Mouse (Mus musculus): ENCODE data around the gene Timm44.

The Timm44 gene

DNA sequence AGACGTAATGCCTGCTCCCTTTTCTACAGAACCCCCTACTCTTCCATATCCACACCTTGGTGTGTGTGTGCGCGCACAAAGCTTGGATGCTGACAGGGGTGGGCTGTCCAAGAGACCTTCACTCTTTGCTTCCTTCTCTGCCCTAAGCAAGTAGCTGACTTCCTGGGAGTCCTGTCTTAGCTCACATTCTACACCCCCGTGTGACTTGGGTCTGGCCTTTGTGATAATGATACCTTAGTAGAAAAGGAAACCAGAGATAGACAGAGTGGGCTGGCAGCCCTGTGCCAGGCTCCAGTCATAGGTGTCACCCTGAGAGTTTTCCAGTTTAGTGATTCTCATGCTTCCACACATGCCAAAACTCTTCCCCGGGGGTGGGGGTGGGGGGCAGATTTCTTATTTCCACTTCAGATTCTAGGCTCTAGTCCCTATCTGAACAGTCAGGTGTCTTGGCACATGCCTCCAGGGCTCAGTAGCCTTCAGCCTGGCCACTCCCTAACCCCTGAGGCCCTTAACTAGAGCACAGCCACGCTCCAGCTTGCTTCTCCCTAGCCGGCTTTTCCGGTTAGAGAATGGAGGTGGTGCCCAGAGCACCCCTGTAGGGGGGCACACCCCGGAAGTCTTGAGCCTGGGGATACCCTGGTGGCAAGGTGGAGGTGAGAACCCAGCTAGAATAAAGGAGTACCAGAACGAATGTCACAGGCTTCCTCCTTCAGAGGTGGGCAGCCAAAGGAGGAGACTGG, 44.9 kb downstream of the Timm44 start:
- no peaks in the 10 kb centered on the region for H3K27me3 ChIP-seq (ENCODE audit: control insufficient read depth, insufficient read depth, low read length, poor library complexity, severe bottlenecking)
- DNase-seq (ENCODE audit: low read depth, low spot score) = no peak
- H3K36me3 ChIP-seq (ENCODE audit: control insufficient read depth, insufficient read depth, low read length, poor library complexity, severe bottlenecking) = no peaks in the 10 kb centered on the region

DNA sequence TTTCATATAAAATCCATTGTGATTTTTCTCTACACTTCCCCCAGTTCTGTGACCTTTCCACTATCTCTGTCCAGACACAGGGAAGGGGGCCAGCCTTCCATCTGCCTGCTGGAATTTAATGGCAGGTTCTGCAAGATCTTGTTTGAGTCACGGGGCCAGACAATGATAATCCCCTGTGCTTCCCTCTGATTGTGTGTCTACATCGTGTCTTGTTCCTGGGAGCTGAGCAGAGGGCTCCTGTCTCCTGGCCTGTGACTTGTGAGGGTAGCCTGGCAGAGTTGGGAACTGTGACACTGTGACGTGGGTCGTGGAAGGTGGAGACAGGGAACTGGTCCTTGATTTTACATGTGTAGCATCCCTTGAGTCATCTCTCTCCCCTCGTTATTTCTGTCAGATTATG, 45.9 kb downstream of the Timm44 start:
- no peak for DNase-seq (ENCODE audit: low read depth, low spot score)
- no peaks in the 10 kb centered on the region for H3K27me3 ChIP-seq (ENCODE audit: control insufficient read depth, insufficient read depth, low read length, poor library complexity, severe bottlenecking)
- no peaks in the 10 kb centered on the region for H3K36me3 ChIP-seq (ENCODE audit: control insufficient read depth, insufficient read depth, low read length, poor library complexity, severe bottlenecking)

DNA sequence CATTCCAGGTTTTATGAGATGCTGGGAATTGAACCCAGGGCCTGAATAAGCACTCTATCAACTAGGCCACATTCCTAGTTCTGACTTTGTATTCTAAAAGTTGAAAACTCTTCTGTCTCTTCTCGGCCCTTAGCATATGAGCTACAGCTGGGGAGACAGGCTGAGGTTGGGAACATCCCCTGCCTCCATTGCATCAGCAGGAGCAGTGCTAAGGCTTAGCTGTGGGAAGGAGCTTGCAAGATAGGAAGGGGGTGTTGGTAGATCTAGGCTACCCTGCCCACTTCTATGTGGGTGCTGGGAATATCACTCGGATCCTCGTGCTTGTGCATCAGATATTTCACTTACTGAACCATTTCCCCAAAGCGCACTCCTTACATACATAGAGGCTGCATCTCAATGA, 47.8 kb downstream of the Timm44 start:
- Histone ChIP-seq H3K27me3 (ENCODE audit: control insufficient read depth, insufficient read depth, low read length, poor library complexity, severe bottlenecking) (no peaks in the 10 kb centered on the region), H3K36me3 (ENCODE audit: control insufficient read depth, insufficient read depth, low read length, poor library complexity, severe bottlenecking) (no peaks in the 10 kb centered on the region)
- no peak for DNase-seq (ENCODE audit: low read depth, low spot score)

DNA sequence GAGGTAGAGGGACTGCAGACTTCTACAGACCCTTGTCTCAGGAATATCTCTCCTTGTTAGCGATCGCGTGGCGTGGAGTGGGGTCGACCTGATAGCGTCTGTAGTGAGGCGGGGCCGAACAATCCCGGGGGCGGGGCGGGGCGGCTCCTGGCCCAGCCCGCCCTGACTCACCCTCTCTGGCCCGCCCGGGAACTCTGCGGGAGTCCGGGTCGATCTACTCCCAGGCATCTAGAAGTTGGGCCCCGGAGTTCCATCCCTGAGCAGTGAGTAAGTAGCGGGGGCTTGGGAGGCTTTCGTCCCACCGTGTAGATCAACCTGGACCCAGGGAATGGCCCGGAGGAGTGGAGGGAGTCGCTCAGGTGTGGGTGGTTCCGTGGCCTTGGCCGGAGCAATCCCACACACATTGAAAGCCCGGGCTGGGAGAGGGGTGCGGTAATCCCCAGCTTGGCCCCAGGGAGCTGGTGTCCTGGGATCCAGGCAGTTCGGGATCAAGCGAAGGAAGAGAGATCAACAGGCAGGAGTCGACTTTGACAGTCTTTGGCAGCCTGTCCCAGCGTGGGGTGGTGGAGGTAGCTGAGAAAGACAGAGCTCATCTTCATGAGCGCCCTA, 48.9 kb downstream of the Timm44 start, which contains the start of gene Lrrc8e:
Gene Lrrc8e (plus strand): TSS at position 89 of the 609 bp plus-strand sequence.
- DNase-seq (ENCODE audit: low read depth, low spot score) = no peak
- no peaks in the 10 kb centered on the region for H3K27me3 ChIP-seq (ENCODE audit: control insufficient read depth, insufficient read depth, low read length, poor library complexity, severe bottlenecking)
- no peaks in the 10 kb centered on the region for H3K36me3 ChIP-seq (ENCODE audit: control insufficient read depth, insufficient read depth, low read length, poor library complexity, severe bottlenecking)

DNA sequence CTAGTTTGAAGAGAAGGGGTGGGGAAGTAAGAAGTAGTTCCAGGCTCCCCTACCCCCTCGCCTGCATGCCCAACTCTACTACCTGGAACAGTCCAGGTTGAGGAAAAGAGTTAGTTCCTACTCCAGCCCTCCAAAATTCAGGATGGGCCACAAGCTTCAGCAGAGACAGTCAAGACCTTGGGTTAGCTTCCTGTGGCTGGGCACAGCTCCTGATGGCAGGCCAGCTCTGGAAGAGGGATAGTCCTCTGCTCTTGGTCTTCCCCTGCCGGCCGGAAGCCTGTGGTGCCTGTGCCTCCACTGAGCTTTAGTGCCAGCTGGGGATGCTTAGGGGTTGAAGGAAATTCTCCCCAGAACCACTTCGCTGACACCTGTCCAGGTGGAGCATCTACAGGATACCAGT, 49.4 kb downstream of the Timm44 start:
- Histone ChIP-seq H3K27me3 (ENCODE audit: control insufficient read depth, insufficient read depth, low read length, poor library complexity, severe bottlenecking) (no peaks in the 10 kb centered on the region), H3K36me3 (ENCODE audit: control insufficient read depth, insufficient read depth, low read length, poor library complexity, severe bottlenecking) (no peaks in the 10 kb centered on the region)
- no peak for DNase-seq (ENCODE audit: low read depth, low spot score)

DNA sequence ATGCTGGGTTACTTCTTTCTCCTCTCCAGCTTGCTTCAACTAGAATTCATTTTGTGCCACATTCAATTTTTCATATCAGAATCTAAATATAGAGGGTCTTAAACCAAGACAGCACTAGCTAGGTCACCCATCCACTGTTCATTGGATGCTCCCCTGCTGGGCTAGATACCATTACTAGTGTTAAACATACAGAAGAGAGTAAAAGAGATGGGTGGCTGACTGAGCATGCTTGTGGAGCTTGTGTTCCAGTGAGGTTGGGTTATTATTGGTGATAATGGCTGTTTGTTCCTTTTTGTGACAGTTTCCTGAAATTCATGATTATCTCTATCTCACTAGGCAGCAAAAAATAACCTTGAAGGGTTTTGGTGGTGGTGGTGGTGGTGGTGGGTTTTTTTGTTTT, 53.7 kb downstream of the Timm44 start:
- DNase-seq (ENCODE audit: low read depth, low spot score) = no peak
- no peaks in the 10 kb centered on the region for H3K36me3 ChIP-seq (ENCODE audit: control insufficient read depth, insufficient read depth, low read length, poor library complexity, severe bottlenecking)
- H3K27me3 ChIP-seq (ENCODE audit: control insufficient read depth, insufficient read depth, low read length, poor library complexity, severe bottlenecking) = no peaks in the 10 kb centered on the region

DNA sequence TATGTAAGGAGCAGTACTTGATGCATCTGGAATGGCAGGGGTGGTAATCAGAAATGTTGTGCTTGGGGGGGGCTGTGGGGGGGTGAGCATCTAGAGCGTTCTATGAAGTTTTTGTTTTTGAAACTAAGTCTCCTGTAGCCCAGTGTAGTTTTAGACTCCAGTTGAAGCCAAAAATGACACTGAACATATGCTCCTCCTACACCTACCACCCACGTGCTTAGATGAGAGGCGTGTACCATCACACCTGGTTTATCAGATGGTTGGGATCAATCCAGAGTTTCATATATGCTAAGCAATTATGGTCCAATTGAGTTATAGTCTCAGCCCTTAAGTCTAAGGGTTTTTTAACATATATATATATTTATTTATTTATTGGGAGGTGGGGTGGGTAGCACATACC, 56.1 kb downstream of the Timm44 start:
- H3K27me3 ChIP-seq (ENCODE audit: control insufficient read depth, insufficient read depth, low read length, poor library complexity, severe bottlenecking) = no peaks in the 10 kb centered on the region
- H3K36me3 ChIP-seq (ENCODE audit: control insufficient read depth, insufficient read depth, low read length, poor library complexity, severe bottlenecking) = no peaks in the 10 kb centered on the region
- DNase-seq (ENCODE audit: low read depth, low spot score) = no peak

DNA sequence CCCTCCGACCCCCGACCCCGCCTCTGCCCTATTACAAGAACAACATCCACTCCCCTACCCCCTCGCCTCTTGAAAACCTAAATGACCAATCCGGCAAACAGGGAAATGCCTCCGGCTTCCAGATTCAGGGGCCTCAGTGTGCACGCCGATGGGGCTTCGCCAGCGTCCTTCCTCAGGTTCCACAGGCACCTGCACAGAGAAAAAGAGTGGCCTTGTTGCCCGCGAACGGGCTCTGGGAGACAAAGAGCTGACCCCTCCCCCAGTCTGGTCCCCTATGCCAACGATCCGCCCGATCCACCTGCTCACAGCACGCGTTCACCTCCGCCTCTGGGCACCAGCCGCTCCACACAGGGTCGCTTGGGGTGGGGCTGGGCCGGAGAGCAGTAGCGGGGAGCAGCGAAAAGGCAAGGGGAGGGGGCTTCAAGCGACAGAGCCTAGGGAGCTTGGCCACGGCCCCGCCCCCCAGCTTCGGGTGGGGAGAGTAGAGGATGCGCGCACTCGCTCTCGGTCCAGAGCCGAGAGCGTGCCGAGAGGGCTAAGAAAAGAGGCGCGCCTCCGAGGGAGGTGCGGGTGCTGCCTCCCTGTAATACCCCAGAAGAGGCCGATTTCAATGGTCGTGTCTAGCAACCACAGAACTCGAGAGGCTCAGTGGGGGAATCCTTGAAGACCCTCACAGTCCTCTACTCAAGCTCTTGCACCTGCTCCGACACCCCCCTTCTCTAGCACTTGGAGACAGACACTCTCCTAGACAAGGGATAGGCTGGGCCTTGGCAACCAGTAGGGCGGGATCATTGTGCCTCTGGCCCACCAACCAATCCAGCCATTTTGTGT, 58.7 kb downstream of the Timm44 start, which contains the start of gene Prr36:
Gene Prr36 (minus strand): TSS at position 669 of the 831 bp plus-strand sequence.
- Histone ChIP-seq H3K36me3 (ENCODE audit: control insufficient read depth, insufficient read depth, low read length, poor library complexity, severe bottlenecking) (no peaks in the 10 kb centered on the region), H3K27me3 (ENCODE audit: control insufficient read depth, insufficient read depth, low read length, poor library complexity, severe bottlenecking) (no peaks in the 10 kb centered on the region)
- DNase-seq (ENCODE audit: low read depth, low spot score) = peak; percentile 5

DNA sequence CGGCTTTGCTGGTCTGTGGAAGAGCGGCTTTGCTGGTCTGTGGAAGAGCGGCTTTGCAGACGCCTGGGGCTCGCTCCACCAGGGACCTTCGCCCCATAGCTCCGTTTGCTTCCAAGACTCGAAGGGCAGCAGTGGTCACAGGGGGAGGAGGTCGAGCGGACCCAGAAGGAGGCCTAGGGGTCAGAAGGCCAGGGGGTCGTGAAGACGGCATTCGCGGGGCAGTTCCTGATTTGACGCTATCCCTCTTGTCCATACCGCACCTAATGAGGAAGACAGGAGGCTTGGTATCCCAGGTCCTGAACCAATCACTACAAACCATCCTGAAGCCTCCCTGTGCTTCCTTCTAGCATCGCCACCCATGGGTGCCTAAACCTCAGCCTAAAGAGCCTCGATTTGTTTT, 59.4 kb downstream of the Timm44 start:
- no peak for DNase-seq (ENCODE audit: low read depth, low spot score)
- H3K27me3 ChIP-seq (ENCODE audit: control insufficient read depth, insufficient read depth, low read length, poor library complexity, severe bottlenecking) = no peaks in the 10 kb centered on the region
- H3K36me3 ChIP-seq (ENCODE audit: control insufficient read depth, insufficient read depth, low read length, poor library complexity, severe bottlenecking) = no peaks in the 10 kb centered on the region

DNA sequence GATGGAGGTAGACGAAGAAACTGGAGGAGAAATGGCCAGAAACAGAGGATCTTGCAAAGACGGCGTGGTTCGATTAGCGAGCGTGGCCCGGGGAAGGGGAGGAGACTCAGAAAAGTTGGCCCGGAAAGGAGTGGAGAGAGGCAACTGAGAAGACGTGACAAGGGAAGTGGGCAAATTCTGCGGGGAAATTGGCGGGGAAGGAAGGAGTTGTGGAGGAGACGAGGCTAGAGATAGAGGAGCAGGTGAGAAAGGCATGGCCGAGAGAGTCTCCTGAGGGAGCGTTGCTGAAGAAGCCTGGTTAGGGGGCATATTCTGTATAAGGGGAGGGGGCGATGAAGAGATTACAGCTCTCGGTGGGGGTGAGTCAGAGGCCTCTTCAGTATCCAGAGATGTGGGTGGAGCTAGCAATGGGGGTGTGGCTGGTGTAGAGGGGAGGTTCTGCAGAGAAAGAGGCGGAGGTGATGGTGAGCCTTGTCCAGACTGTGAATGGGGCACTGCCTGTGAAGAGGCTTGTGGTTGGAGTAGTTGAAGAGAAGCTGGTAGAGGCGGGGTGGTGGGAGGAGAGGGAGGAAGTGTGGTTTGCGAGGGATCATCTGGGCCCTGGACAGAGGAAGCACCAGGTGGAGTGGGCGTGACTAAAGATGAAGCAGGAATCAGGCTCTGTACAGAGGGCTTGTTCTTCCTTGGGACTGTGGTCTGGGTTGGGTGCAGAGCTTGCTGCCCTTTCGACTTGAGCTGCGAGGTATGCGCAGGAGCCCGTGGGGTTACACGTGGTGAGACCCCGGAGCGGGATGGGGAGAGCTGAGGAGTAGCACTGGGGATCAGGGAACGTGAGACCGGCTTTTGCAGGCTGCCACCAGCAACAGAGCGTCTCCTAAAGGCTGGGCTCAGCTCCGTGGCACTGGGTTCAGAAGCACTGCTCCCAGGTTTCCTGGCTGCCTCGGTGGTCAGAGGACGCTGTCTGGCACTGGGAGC, 61.4 kb downstream of the Timm44 start:
- DNase-seq (ENCODE audit: low read depth, low spot score) = peak; percentile 63
- Histone ChIP-seq H3K36me3 (ENCODE audit: control insufficient read depth, insufficient read depth, low read length, poor library complexity, severe bottlenecking) (no peaks in the 10 kb centered on the region), H3K27me3 (ENCODE audit: control insufficient read depth, insufficient read depth, low read length, poor library complexity, severe bottlenecking) (no peaks in the 10 kb centered on the region)

DNA sequence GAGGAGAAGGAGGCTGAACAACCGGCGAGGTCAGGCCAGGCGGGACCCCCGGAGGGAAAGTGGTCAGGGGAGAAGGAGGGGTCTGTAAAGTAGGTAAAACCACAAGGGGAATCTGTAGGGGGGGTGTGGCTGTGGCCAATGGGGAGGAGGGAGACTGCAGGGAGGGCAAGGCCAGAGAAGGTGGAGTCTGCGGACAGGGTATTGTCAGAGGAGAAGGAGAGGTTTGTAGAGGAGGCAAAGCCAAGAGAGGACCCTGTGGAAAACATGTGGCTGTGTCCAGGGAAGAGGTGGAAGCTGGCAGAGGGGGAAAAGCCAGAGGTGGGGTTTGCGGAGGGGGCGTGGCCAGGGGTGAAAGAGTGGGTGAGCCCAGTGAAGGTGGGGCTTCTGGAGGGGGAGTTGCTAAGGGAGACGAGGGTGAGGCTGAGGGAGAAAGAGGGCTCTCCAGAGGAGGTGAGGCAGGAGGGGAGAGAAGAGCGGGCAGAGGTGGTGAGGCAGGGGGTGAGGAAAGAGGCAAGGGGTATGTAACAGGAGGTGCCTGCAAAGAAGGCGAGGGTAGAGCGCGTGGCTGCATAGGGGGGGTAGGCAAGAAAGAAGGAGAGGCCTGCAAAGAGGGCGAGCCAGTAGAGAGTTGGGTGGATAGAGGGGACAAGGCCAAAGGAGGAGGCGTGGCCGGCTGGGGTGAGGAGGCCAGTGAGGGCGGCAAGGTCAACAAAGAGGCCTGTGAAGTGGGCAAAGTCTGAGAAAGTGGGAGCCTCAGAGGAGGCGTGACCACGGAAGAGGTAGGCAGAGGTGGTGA, 62.3 kb downstream of the Timm44 start:
- no peaks in the 10 kb centered on the region for H3K27me3 ChIP-seq (ENCODE audit: control insufficient read depth, insufficient read depth, low read length, poor library complexity, severe bottlenecking)
- H3K36me3 ChIP-seq (ENCODE audit: control insufficient read depth, insufficient read depth, low read length, poor library complexity, severe bottlenecking) = no peaks in the 10 kb centered on the region
- peak; percentile 34 for DNase-seq (ENCODE audit: low read depth, low spot score)

DNA sequence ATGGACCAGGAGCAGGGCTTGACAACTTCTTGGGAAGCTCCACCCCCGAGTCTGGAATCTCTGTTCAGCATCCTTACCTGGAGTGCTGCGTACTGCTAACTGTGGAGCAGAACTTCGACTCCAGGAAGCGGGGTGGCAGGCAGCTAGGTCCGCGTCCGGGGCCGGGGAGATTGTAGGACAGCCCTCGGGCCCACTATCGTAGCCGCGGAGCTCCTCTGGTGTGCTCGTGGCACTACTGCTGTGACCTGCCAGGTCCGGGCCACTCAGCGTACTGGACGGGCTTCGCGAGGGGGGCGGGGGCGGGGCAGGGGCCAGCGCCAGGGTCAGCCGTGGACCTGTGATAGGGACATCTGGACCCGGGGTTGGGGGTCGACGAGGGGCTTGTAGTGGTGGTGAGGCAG, 62.9 kb downstream of the Timm44 start:
- H3K36me3 ChIP-seq (ENCODE audit: control insufficient read depth, insufficient read depth, low read length, poor library complexity, severe bottlenecking) = no peaks in the 10 kb centered on the region
- no peaks in the 10 kb centered on the region for H3K27me3 ChIP-seq (ENCODE audit: control insufficient read depth, insufficient read depth, low read length, poor library complexity, severe bottlenecking)
- DNase-seq (ENCODE audit: low read depth, low spot score) = peak; percentile 35

DNA sequence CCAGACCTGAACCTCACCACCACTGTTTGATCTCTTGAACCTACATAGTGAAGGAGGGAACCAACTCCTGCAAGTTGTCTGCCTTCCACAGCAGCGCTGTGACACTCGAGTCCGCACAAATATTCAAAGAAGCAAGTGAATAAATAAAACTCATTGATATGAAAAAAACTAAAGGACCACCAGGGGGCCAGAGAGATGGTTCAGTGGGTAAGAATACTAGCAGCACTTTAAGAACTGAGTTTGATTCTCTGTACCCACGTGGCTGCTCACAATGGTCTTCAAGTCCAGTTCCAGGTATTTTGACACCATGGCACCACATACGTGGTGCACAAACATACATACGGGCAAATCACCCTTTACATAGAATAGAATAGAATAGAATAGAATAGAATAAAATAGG, 64.6 kb downstream of the Timm44 start:
- H3K36me3 ChIP-seq (ENCODE audit: control insufficient read depth, insufficient read depth, low read length, poor library complexity, severe bottlenecking) = no peaks in the 10 kb centered on the region; the same call in 1 of the 2 replicates
- DNase-seq (ENCODE audit: low read depth, low spot score) = peak; percentile 12
- no peaks in the 10 kb centered on the region for H3K27me3 ChIP-seq (ENCODE audit: control insufficient read depth, insufficient read depth, low read length, poor library complexity, severe bottlenecking)
